Mouse (Mus musculus): Measurements from ENCODE around the gene Opalin. TPM values are rescaled to one million over a fixed set of nuclear protein-coding genes. Genes with fewer than 3 reads are reported as not detected.

The Opalin gene
- total RNA-seq, 2 experiments from 2014 or later: 7.6 to 11.5 TPM

DNA sequence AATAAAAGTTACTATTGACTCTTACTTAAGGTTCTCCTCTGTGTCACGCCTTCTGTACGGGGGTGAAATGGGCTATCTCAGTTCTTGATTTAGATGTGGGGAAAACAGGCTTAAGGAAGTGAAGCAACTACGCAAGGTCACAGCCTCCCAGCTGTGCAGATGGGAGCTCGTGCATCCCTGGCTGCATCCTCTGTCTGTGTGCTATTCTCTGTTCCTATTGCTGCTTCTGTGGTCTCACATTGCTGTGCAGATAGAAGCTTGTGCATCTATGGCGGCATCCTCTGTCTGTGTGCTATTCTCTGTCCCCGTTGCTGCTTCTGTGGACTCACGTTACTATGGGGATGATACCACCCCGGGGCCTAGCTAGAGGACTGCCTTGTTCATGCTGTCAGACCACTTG, 50.4 kb downstream of the Opalin start:
- intact Hi-C loops (cut with DNase I): no loop called here
- DNase-seq (ENCODE audit: low spot score in 2 of 2): no peak

DNA sequence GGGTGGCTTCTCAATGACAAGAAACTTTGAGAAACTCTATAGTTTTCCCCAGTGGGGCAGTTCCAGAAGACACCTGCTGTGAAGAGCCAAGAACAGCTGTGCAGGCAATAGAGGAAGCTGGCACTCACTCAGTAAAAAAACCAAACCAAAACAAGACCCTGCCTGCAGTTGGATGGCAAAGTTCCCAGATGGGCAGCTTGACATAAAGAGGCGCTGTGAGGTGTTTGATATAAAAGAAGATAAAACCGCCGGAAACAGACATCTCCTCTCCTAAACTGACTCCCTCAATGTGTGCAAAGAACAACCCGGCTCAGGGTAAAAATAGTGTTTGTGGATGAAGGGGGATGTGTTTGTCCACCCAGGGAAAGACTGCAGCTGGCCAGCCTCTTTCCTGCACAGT, 54.7 kb downstream of the Opalin start:
- intact Hi-C loops (cut with DNase I): no loop called here
- DNase-seq (ENCODE audit: low spot score in 2 of 2): peak in 1 of 2 experiments; percentile 63

DNA sequence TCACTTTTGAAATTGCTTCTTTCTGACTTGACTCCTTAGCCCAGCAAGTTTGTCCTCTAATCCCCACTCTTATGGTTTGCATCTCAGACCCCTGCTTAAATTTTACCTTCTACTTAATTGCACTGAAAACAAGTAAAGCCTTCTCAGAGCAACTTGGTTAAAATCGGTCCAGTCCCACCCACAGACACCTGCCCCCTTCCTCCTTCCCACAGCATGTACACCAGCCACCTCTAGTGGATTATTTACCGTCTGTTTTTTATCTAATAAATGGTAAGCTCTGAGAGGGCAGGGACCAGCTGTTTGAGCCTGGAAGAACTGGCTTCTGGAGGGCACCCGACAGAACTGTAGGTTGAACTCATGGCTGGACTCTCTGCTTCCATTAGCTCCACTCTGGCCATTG, 56.4 kb downstream of the Opalin start:
- DNase-seq (ENCODE audit: low spot score in 2 of 2): no peak

DNA sequence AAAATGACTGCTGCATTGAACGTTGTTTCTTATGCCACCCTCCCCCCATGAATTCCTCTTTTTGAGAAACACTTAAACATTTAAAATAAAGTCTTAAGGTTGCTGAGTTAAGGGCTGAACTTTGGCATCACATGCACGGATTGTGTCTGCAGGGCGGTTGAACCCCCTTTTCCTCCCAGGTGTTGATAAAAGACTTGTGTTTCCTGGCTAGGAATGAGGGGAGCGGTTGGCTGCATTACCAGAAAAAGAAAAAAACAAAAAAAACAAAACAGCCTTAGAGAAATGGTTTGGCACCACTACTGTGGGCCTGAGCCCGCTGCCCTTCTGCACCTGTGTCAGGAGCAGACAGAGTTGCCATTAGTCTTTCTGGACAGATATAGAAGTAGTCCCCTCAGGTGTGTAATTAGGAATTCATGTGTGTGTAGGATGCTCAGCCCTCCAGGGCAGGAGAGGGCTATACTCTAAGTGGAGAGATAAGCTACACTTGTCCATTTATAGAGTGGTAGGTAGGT, 57.7 kb downstream of the Opalin start:
- DNase-seq (ENCODE audit: low spot score in 2 of 2): no peak
- intact Hi-C loops (cut with DNase I): loop anchor here (5.0 to 10.0 kb wide), 4 partner anchors 124 to 407 kb away; partner anchors contain the start of genes Ccnj, Entpd1, Tctn3 and Zfp518a

More for the DNA sequence above, 56.4 kb downstream of the Opalin start:
- intact Hi-C loops (cut with DNase I): no loop called here

DNA sequence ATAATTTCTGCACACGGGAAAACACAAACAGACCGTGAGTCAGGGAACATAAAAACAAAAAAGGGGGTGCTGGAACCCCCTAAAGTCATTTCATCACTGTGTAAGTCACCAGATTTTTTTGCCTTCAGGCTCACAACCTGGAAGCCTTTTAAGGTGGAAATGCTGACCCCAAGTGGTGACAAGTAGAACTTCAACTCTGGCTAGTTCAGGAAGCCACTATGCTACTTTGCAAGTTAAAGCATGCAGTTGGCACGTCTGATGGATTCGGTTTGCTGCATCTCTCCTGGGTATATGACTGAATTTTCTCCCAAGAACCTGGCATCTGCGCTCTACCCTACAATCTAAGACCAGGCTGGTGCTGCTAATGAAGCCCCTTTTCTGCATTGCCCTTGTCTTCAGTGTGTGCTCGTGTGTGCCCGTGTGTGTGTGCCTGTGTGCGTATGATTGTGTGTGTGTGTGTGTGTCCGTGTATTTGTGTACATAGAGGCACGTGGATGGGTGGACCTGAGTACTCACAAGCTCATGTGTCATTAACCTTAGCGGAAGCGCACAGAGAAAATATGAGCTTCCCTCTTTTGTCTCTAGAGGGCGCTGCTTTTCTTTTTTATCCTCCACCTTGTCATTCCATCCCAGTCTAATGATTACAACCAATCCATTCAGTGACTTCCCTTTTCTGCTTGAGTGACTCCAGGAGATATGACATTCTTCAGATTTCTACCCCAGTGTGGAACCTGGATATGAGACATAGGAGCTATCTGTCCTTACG, 60.8 kb downstream of the Opalin start:
- intact Hi-C loops (cut with DNase I): loop anchor here (2.0 to 10.0 kb wide), 5 partner anchors 53 to 404 kb away; partner anchors contain the start of genes Ccnj, Entpd1, Tctn3 and Zfp518a
- DNase-seq (ENCODE audit: low spot score in 2 of 2): peak; percentile 61 to 81

DNA sequence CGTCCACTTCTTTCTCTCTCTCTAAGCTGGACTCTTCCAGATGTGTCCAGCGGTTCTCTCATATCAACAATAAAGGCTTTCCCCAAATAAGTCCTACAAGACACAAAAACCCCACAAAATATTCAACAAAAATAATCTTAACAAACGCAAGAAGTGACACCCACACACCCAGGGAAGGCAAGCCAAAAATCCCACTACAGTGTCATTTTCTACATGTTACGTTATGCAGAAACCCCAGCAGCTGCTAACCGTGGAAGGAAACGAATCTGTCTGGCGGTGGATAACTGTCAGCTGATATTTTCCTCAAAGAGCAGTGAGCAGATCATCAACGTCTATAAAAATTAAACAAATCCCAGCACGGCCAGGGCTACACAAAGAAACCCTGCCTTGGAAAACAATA, 62.9 kb downstream of the Opalin start:
- intact Hi-C loops (cut with DNase I): loop anchor here (10.0 kb wide), 2 partner anchors 119 to 179 kb away; partner anchors contain the start of genes Ccnj and Zfp518a
- DNase-seq (ENCODE audit: low spot score in 2 of 2): peak in 1 of 2 experiments; percentile 75

DNA sequence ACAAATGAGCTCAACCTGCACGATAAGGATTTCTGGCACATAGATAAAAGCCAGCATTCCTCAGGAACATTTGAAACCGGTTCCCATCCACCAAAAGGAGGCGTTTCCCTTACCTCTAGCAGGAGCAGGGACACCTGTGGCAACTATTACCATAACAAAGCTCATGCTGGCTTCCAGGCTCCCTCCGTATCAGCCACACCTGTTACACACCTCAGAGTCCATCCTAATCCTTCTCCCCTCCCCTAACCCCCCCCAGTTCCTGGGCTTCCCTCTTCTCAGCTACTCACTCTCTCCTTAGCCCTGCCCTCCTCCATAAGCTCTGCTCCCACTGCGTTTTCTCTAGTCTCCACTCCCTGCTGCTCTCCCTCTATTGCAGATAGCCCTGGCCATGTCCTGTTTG, 63.3 kb downstream of the Opalin start:
- intact Hi-C loops (cut with DNase I): loop anchor here (10.0 kb wide), 2 partner anchors 119 to 179 kb away; partner anchors contain the start of genes Ccnj and Zfp518a
- no peak for DNase-seq (ENCODE audit: low spot score in 2 of 2)

Other genes with a start within 250 kb of the Opalin start
- gene Ccnj, start 245.8 kb downstream of the Opalin start, total RNA-seq (2021): 1 to 10 TPM; 7.0 to 7.6 TPM
- gene Zfp518a, start 182.4 kb downstream of the Opalin start, total RNA-seq (2021): 10 to 100 TPM in 1 of 2 experiments, 1 to 10 TPM in 1; 8.7 to 10.4 TPM
- gene Blnk, start 82.6 kb downstream of the Opalin start, total RNA-seq (2021): 10 to 100 TPM in 1 of 2 experiments, 1 to 10 TPM in 1; 7.6 to 10.8 TPM
- under 1 TPM in 1 of 2 experiments, not detected in 1; 0.16 TPM for gene Dntt, start 47.8 kb downstream of the Opalin start, total RNA-seq (2021)
- gene Tll2, start 129.7 kb upstream of the Opalin start, total RNA-seq (2021): 1 to 10 TPM; 1.0 to 1.6 TPM
- gene Tm9sf3, start 186.9 kb upstream of the Opalin start, total RNA-seq (2021): 100 to 1,000 TPM; 135 to 144 TPM

All from left cerebral cortex, postnatal 25 days (tissue).